10 mouse cellular contexts compared by ENCODE assay signal in genomic region chr10:52274001-52274909, GRCm38 (mm10). TPM values are rescaled to one million over a fixed set of nuclear protein-coding genes. Genes with fewer than 3 reads are reported as not detected.
A peak's percentile ranks its signal among the peaks of the same experiment; 100 is the strongest.
DNase-seq lines count a peak whose midpoint lies in the region; ATAC-seq lines count a peak whose summit lies in the region.
"Had no signal": no experiment of that assay in that cellular context is flagged by ENCODE, and none has a peak within 500 bp of the region (broad histone marks: within the 10 kb centered on the region; RNA-seq: fewer than 3 reads in every experiment).

No protein-coding gene starts in this region.

- no peak overlapping the region for H3K9ac ChIP-seq in heart, embryonic 11.5 days (ENCODE audit: low read depth, low read length)
- H3K9ac ChIP-seq in forebrain, embryonic 14.5 days (ENCODE audit: low read length): no peak overlapping the region; the same call in 1 of the 2 replicates
- no peak overlapping the region; the same call in 1 of the 2 replicates for H3K9ac ChIP-seq in neural tube, embryonic 14.5 days (replicated peaks; ENCODE audit: low read depth, low read length)
- H3K9ac ChIP-seq: embryonic facial prominence, embryonic 12.5 days had no signal

- no peaks in the 10 kb centered on the region for H3K36me3 ChIP-seq in heart, embryonic 10.5 days
- no peaks in the 10 kb centered on the region for H3K36me3 ChIP-seq in heart, embryonic 11.5 days (ENCODE audit: control insufficient read depth, insufficient read depth, low read length)
- H3K36me3 ChIP-seq in forebrain, embryonic 14.5 days (ENCODE audit: control insufficient read depth, insufficient read depth, low read length): no peaks in the 10 kb centered on the region
- H3K36me3 ChIP-seq in neural tube, embryonic 14.5 days (ENCODE audit: control insufficient read depth, insufficient read depth, low read length): no peaks in the 10 kb centered on the region
- H3K36me3 ChIP-seq: embryonic facial prominence, embryonic 12.5 days had no signal

- peak; percentile 61 for DNase-seq in heart, embryonic 10.5 days (ENCODE audit: low spot score)
- DNase-seq in ovary, postnatal 36 days (ENCODE audit: low spot score): peak; percentile 18
- DNase-seq in ovary, postnatal 14 days (ENCODE audit: low spot score): no peak
- DNase-seq in forebrain, embryonic 14.5 days (ENCODE audit: low spot score): peak; percentile 79
- DNase-seq in kidney, adult 9 months: no peak
- DNase-seq: kidney, adult 11 months had no signal

- ATAC-seq in heart, embryonic 11.5 days (replicated peaks; ENCODE audit: insufficient number of reproducible peaks, low FRiP score, low TSS enrichment): no peak
- ATAC-seq in forebrain, embryonic 14.5 days: peak; percentile 86
- ATAC-seq in neural tube, embryonic 14.5 days (ENCODE audit: low read depth): peak; percentile 90
- no peak for ATAC-seq in erythroblast, adult 5-6 weeks (replicated peaks; ENCODE audit: low FRiP score, poor library complexity, severe bottlenecking)

- H3K4me2 ChIP-seq in heart, embryonic 11.5 days: no peak overlapping the region
- H3K4me2 ChIP-seq in forebrain, embryonic 14.5 days (ENCODE audit: low read length): peak overlapping the region; percentile 16; the same call in 1 of the 2 replicates
- peak overlapping the region; percentile 23; the same call in 1 of the 2 replicates for H3K4me2 ChIP-seq in neural tube, embryonic 14.5 days (ENCODE audit: low read depth, low read length)
- H3K4me2 ChIP-seq: embryonic facial prominence, embryonic 12.5 days had no signal

- WGBS in heart, embryonic 10.5 days: 52% methylated on average over 8 of the region's 8 CpGs
- 54% methylated on average over 8 of the region's 8 CpGs for WGBS in heart, embryonic 11.5 days (ENCODE audit: insufficient replicate concordance)
- WGBS in forebrain, embryonic 14.5 days: 2% methylated on average over 8 of the region's 8 CpGs
- WGBS in neural tube, embryonic 14.5 days: 10% methylated on average over 8 of the region's 8 CpGs

- no peak overlapping the region for H3K27ac ChIP-seq in heart, embryonic 10.5 days
- no peak overlapping the region for H3K27ac ChIP-seq in heart, embryonic 11.5 days (ENCODE audit: low read depth, low read length)
- H3K27ac ChIP-seq in forebrain, embryonic 14.5 days (ENCODE audit: low read depth, low read length): peak overlapping the region; percentile 29
- peak overlapping the region; percentile 60 for H3K27ac ChIP-seq in neural tube, embryonic 14.5 days (ENCODE audit: low read depth, low read length)

- peaks cover 21% of the 10 kb centered on the region for H3K4me1 ChIP-seq in heart, embryonic 10.5 days
- peaks cover 4% of the 10 kb centered on the region; the same call in 1 of the 2 replicates for H3K4me1 ChIP-seq in heart, embryonic 11.5 days (ENCODE audit: control insufficient read depth, insufficient read depth, low read length)
- H3K4me1 ChIP-seq in forebrain, embryonic 14.5 days (ENCODE audit: control insufficient read depth, insufficient read depth, low read length): peaks cover 16% of the 10 kb centered on the region
- H3K4me1 ChIP-seq in neural tube, embryonic 14.5 days (ENCODE audit: control insufficient read depth, insufficient read depth, low read length): peaks cover 8% of the 10 kb centered on the region; the same call in 1 of the 2 replicates

- H3K9me3 ChIP-seq in heart, embryonic 10.5 days: no peaks in the 10 kb centered on the region
- no peaks in the 10 kb centered on the region for H3K9me3 ChIP-seq in heart, embryonic 11.5 days (replicated peaks; ENCODE audit: control insufficient read depth, low read length)
- H3K9me3 ChIP-seq in forebrain, embryonic 14.5 days (replicated peaks; ENCODE audit: control insufficient read depth, low read length): no peaks in the 10 kb centered on the region
- no peaks in the 10 kb centered on the region for H3K9me3 ChIP-seq in neural tube, embryonic 14.5 days (ENCODE audit: control insufficient read depth, low read length)
- H3K9me3 ChIP-seq: embryonic facial prominence, embryonic 12.5 days had no signal

- no peaks in the 10 kb centered on the region for H3K27me3 ChIP-seq in heart, embryonic 10.5 days (ENCODE audit: insufficient read depth, poor library complexity, severe bottlenecking)
- H3K27me3 ChIP-seq in heart, embryonic 11.5 days (ENCODE audit: control insufficient read depth, insufficient read depth, low read length): no peaks in the 10 kb centered on the region
- no peaks in the 10 kb centered on the region for H3K27me3 ChIP-seq in forebrain, embryonic 14.5 days (replicated peaks; ENCODE audit: control insufficient read depth, insufficient read depth, low read length)
- H3K27me3 ChIP-seq in neural tube, embryonic 14.5 days (ENCODE audit: control insufficient read depth, insufficient read depth, low read length): no peaks in the 10 kb centered on the region
- H3K27me3 ChIP-seq: embryonic facial prominence, embryonic 12.5 days had no signal

- no peak overlapping the region for H3K4me3 ChIP-seq in heart, embryonic 10.5 days
- H3K4me3 ChIP-seq in heart, embryonic 11.5 days (ENCODE audit: low read depth, low read length): no peak overlapping the region
- H3K4me3 ChIP-seq in forebrain, embryonic 14.5 days (ENCODE audit: low read depth, low read length): no peak overlapping the region
- no peak overlapping the region for H3K4me3 ChIP-seq in neural tube, embryonic 14.5 days (ENCODE audit: low read depth, low read length)
- H3K4me3 ChIP-seq: embryonic facial prominence, embryonic 12.5 days had no signal

RNA-seq across cellular contexts. Expression of gene Dcbld1, which starts 40.8 kb away (rescaled TPM):
- polyA plus RNA-seq in heart, embryonic 10.5 days (2016; fragmentation: Nextera tagmentation; extraction: Ambion mirVana): 9.9 and 17.0 TPM in 2 replicates
- 6.8 and 9.5 TPM in 2 replicates for polyA plus RNA-seq in heart, embryonic 11.5 days (2014; fragmentation: Nextera tagmentation; extraction: Ambion mirVana)
- polyA plus RNA-seq in forebrain, embryonic 14.5 days (2014; fragmentation: Nextera tagmentation; extraction: Ambion mirVana): 16.1 and 17.0 TPM in 2 replicates
- polyA plus RNA-seq in neural tube, embryonic 14.5 days (2014; fragmentation: Nextera tagmentation; extraction: Ambion mirVana): 28.9 and 36.0 TPM in 2 replicates
- total RNA-seq in erythroblast, adult 5-6 weeks (2015; ENCODE audit: low replicate concordance): not detected in 2 replicates
- total RNA-seq in erythroblast, adult 5-6 weeks (2017; ENCODE audit: low replicate concordance): not detected in 2 replicates

Comparison
In these comparisons a context has a peak if more than half of its experiments do, and no peak if none do; other contexts are left out.
1. DNase-seq: peak in heart, embryonic 10.5 days (single experiment), ovary, postnatal 36 days (single experiment) and forebrain, embryonic 14.5 days (single experiment); none in ovary, postnatal 14 days (single experiment) and kidney, adult 9 months (single experiment).
2. H3K27ac ChIP-seq: peak in forebrain, embryonic 14.5 days (single experiment) and neural tube, embryonic 14.5 days (single experiment); none in heart, embryonic 10.5 days (single experiment) and heart, embryonic 11.5 days (single experiment).
3. ATAC-seq: peak in forebrain, embryonic 14.5 days (single experiment) and neural tube, embryonic 14.5 days (single experiment); none in heart, embryonic 11.5 days (single experiment) and erythroblast, adult 5-6 weeks (single experiment).